Mouse (Mus musculus) heart, adult 2 months (tissue): ENCODE data around the gene Junb.

Source experiments
- CTCF ChIP-seq: fragments of 200-600 bp; IDR thresholded peaks from 2 replicates; pipeline ENCODE4 v1.8.1; 2022; ENCODE audit warnings: antibody characterized with exemption, mild to moderate bottlenecking, moderate library complexity
- EP300 ChIP-seq: fragments of 200-500 bp; IDR thresholded peaks from 2 replicates; pipeline ENCODE4 v1.6.1; 2011; ENCODE audit warnings: low read depth, low read length, control low read depth; ENCODE audit not compliant: insufficient read depth
- POLR2A ChIP-seq: fragments of 200-500 bp; IDR thresholded peaks from 2 replicates; pipeline ENCODE4 v1.6.1; 2011; ENCODE audit warnings: mild to moderate bottlenecking, low read depth, low read length, control low read depth; ENCODE audit not compliant: insufficient read depth

DNA sequence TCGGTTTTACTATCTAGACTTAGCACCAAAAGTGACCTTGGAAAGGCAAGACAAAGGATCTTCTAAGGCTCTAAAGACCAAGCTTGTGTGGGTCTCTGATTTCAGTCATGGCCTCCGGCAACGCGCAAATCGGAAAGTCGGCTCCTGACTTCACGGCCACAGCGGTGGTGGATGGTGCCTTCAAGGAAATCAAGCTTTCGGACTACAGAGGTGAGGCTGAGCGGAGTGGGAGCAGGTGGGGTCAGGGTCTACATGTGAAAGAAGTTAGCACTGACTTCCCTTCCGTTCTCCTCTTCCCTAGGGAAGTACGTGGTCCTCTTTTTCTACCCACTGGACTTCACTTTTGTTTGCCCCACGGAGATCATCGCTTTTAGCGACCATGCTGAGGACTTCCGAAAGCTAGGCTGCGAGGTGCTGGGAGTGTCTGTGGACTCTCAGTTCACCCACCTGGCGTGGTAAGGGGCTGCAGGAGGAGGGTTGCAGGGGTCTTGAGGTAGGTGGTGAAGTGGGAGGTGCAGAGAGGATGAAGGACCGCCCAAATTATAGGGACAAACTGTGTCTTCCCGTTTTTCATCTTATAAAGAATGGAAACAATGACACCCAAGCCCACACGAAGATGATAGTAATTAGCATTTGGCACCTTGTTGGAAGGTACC, 8.3 kb downstream of the Junb start:
- TF ChIP-seq CTCF (no peak), EP300 (no peak), POLR2A (no peak)
